Mouse (Mus musculus) embryonic facial prominence, embryonic 14.5 days (tissue): ENCODE data around the gene Ccdc38. TPM values are rescaled to one million over a fixed set of nuclear protein-coding genes. Genes with fewer than 3 reads are reported as not detected.

Experiments used
- ATAC-seq: fragments of 200-750 bp; cut with Nextera tagmentation; 2 replicates; pipeline ENCODE4 v1.8.0; 2017; ENCODE audit warnings: low read depth, moderate number of reproducible peaks, moderate TSS enrichment
- DNase-seq: peaks from one replicate; pipeline ENCODE4 v3.0.0-alpha.2; 2015; ENCODE audit warnings: low spot score
- H3K27ac ChIP-seq: fragments of 300-500 bp; sonication (generic); replicated peaks from 2 replicates; pipeline ENCODE4 v1.5.1; 2014; ENCODE audit warnings: low read depth, mild to moderate bottlenecking, low read length, moderate library complexity
- H3K27me3 ChIP-seq: fragments of 300-500 bp; sonication (generic); replicated peaks from 2 replicates; pipeline ENCODE4 v1.6.1; 2014; ENCODE audit warnings: low read length; ENCODE audit not compliant: control insufficient read depth, insufficient read depth
- H3K36me3 ChIP-seq: fragments of 300-500 bp; sonication (generic); 2 replicates; pipeline ENCODE4 v1.6.1; 2014; ENCODE audit warnings: low read length, mixed read lengths; ENCODE audit not compliant: control insufficient read depth, insufficient read depth
- H3K4me1 ChIP-seq: fragments of 300-500 bp; sonication (generic); 2 replicates; pipeline ENCODE4 v1.6.1; 2014; ENCODE audit warnings: antibody characterized with exemption, low read length; ENCODE audit not compliant: control insufficient read depth, insufficient read depth
- H3K4me2 ChIP-seq: fragments of 300-500 bp; sonication (generic); 2 replicates; pipeline ENCODE4 v1.6.1; 2014; ENCODE audit warnings: low read depth, mild to moderate bottlenecking, low read length, moderate library complexity, mixed read lengths
- H3K4me3 ChIP-seq: fragments of 300-500 bp; sonication (generic); 2 replicates; pipeline ENCODE4 v1.5.1; 2014; ENCODE audit warnings: low read depth, mild to moderate bottlenecking, low read length
- H3K9ac ChIP-seq: fragments of 300-500 bp; sonication (generic); 2 replicates; pipeline ENCODE4 v1.6.1; 2014; ENCODE audit warnings: low read depth, mild to moderate bottlenecking, low read length, moderate library complexity, mixed read lengths
- H3K9me3 ChIP-seq: fragments of 300-500 bp; sonication (generic); 2 replicates; pipeline ENCODE4 v1.6.1; 2016; ENCODE audit warnings: low read length; ENCODE audit not compliant: control insufficient read depth
- WGBS: fragments of 180-500 bp; shearing (Covaris S2); extraction: QIAGEN DNeasy Blood & Tissue Kit; methylation state at CpG from one replicate; pipeline ENCODE4 v1.1.7; 2014; 5-methylcytosine and 5-hydroxymethylcytosine counted together
- polyA plus RNA-seq: library from polyadenylated mRNA; unstranded; fragments of >200 nt; fragmentation: Nextera tagmentation; extraction: Ambion mirVana; gene quantifications from 2 replicates; pipeline ENCODE4 v1.2.1, GENCODE M21; 2014

Gene Ccdc38
- polyA plus RNA-seq, 1 experiment from 2014 or later: 0.71 TPM

- Histone ChIP-seq H3K27me3 (no peaks in the 10 kb centered on the region), H3K9me3 (no peaks in the 10 kb centered on the region), H3K9ac (no peak overlapping the region), H3K4me2 (no peak overlapping the region), H3K27ac (no peak overlapping the region), H3K4me3 (no peak overlapping the region), H3K4me1 (no peaks in the 10 kb centered on the region), H3K36me3 (no peaks in the 10 kb centered on the region)
- no peak for ATAC-seq
- no peak for DNase-seq
- WGBS: 90% methylated on average over 9 of the region's 9 CpGs
These were observed 65.9 kb downstream of the Ccdc38 start for GRCm38 (mm10) chr10:93606326-93606725.

- Histone ChIP-seq H3K27me3 (no peaks in the 10 kb centered on the region), H3K4me2 (no peak overlapping the region), H3K4me3 (no peak overlapping the region), H3K4me1 (no peaks in the 10 kb centered on the region), H3K27ac (no peak overlapping the region), H3K9me3 (no peaks in the 10 kb centered on the region), H3K9ac (no peak overlapping the region), H3K36me3 (no peaks in the 10 kb centered on the region)
- no peak for ATAC-seq
- no peak for DNase-seq
- 53% methylated on average over 9 of the region's 9 CpGs for WGBS
These were observed 67.6 kb downstream of the Ccdc38 start for GRCm38 (mm10) chr10:93608051-93608450.

GRCm38 (mm10) chr10:93609236-93609635, 68.8 kb downstream of the Ccdc38 start:
- ATAC-seq (no peak), DNase-seq (no peak)
- H3K27me3 ChIP-seq: no peaks in the 10 kb centered on the region
- no peak overlapping the region for H3K4me2 ChIP-seq
- no peaks in the 10 kb centered on the region for H3K4me1 ChIP-seq
- H3K27ac ChIP-seq: no peak overlapping the region
- WGBS: 96% methylated on average over 7 of the region's 7 CpGs
- H3K4me3 ChIP-seq: no peak overlapping the region
- H3K36me3 ChIP-seq: no peaks in the 10 kb centered on the region
- no peak overlapping the region for H3K9ac ChIP-seq
- no peaks in the 10 kb centered on the region for H3K9me3 ChIP-seq

GRCm38 (mm10) chr10:93610896-93611295, 70.5 kb downstream of the Ccdc38 start:
- Histone ChIP-seq H3K9ac (no peak overlapping the region), H3K4me2 (no peak overlapping the region), H3K4me3 (no peak overlapping the region), H3K4me1 (no peaks in the 10 kb centered on the region), H3K36me3 (no peaks in the 10 kb centered on the region), H3K27ac (no peak overlapping the region), H3K9me3 (no peaks in the 10 kb centered on the region), H3K27me3 (no peaks in the 10 kb centered on the region)
- DNase-seq: no peak
- 92% methylated on average over 1 of the region's 1 CpGs for WGBS
- no peak for ATAC-seq

GRCm38 (mm10) chr10:93611419-93612007, 71.1 kb downstream of the Ccdc38 start:
- no peaks in the 10 kb centered on the region for H3K9me3 ChIP-seq
- H3K27me3 ChIP-seq: no peaks in the 10 kb centered on the region
- 45% methylated on average over 18 of the region's 18 CpGs for WGBS
- H3K4me2 ChIP-seq: 0 out of 2 replicates have a peak overlapping the region, but pooled peaks have one; percentile 23
- H3K36me3 ChIP-seq: no peaks in the 10 kb centered on the region
- H3K9ac ChIP-seq: no peak overlapping the region
- no peak overlapping the region for H3K4me3 ChIP-seq
- DNase-seq (peak; percentile 62), ATAC-seq (no peak; the same call in 1 of the 2 replicates)
- H3K4me1 ChIP-seq: no peaks in the 10 kb centered on the region
- no peak overlapping the region for H3K27ac ChIP-seq

GRCm38 (mm10) chr10:93614850-93615249, 74.4 kb downstream of the Ccdc38 start:
- Histone ChIP-seq H3K4me3 (no peak overlapping the region), H3K36me3 (no peaks in the 10 kb centered on the region), H3K4me1 (no peaks in the 10 kb centered on the region), H3K9ac (no peak overlapping the region), H3K27me3 (no peaks in the 10 kb centered on the region), H3K4me2 (no peak overlapping the region), H3K27ac (no peak overlapping the region), H3K9me3 (no peaks in the 10 kb centered on the region)
- no peak for DNase-seq
- 37% methylated on average over 8 of the region's 8 CpGs for WGBS
- ATAC-seq: no peak

GRCm38 (mm10) chr10:93620438-93621179, 80.2 kb downstream of the Ccdc38 start:
- H3K27ac ChIP-seq: no peak overlapping the region
- H3K4me2 ChIP-seq: no peak overlapping the region
- H3K9ac ChIP-seq: no peak overlapping the region
- no peaks in the 10 kb centered on the region for H3K9me3 ChIP-seq
- no peaks in the 10 kb centered on the region for H3K36me3 ChIP-seq
- H3K4me3 ChIP-seq: no peak overlapping the region
- ATAC-seq: no peak
- H3K4me1 ChIP-seq: no peaks in the 10 kb centered on the region
- 66% methylated on average over 7 of the region's 7 CpGs for WGBS
- no peaks in the 10 kb centered on the region for H3K27me3 ChIP-seq
- DNase-seq: no peak

- Histone ChIP-seq H3K27ac (no peak overlapping the region), H3K9me3 (no peaks in the 10 kb centered on the region), H3K4me3 (no peak overlapping the region), H3K4me2 (no peak overlapping the region), H3K9ac (no peak overlapping the region), H3K36me3 (no peaks in the 10 kb centered on the region), H3K27me3 (no peaks in the 10 kb centered on the region), H3K4me1 (no peaks in the 10 kb centered on the region)
- ATAC-seq (no peak), DNase-seq (no peak)
- 58% methylated on average over 9 of the region's 9 CpGs for WGBS
These were observed 83.3 kb downstream of the Ccdc38 start for GRCm38 (mm10) chr10:93623725-93624124.

GRCm38 (mm10) chr10:93624151-93624550, 83.7 kb downstream of the Ccdc38 start:
- H3K9me3 ChIP-seq: no peaks in the 10 kb centered on the region
- H3K4me1 ChIP-seq: no peaks in the 10 kb centered on the region
- H3K27me3 ChIP-seq: no peaks in the 10 kb centered on the region
- ATAC-seq (no peak), DNase-seq (no peak)
- H3K4me3 ChIP-seq: no peak overlapping the region
- no peak overlapping the region for H3K9ac ChIP-seq
- no peak overlapping the region for H3K27ac ChIP-seq
- no peak overlapping the region for H3K4me2 ChIP-seq
- no peaks in the 10 kb centered on the region for H3K36me3 ChIP-seq
- 68% methylated on average over 10 of the region's 10 CpGs for whole genome bisulfite sequencing
